Mouse (Mus musculus) left cerebral cortex, postnatal 10 days (tissue): Measurements from ENCODE around the gene Sipa1l1. TPM values are rescaled to one million over a fixed set of nuclear protein-coding genes. Genes with fewer than 3 reads are reported as not detected.

Experiments
- DNase-seq, 2 experiments: peaks; one replicate each; pipeline ENCODE4 v3.0.0; 2021 to 2022; ENCODE audit warnings: low spot score in 2 of 2, mixed read lengths in 1 of 2; ENCODE audit errors: extremely low spot score in 1 of 2
- intact Hi-C: fragments of 180-260 bp; cut with DNase I; formaldehyde crosslinking; loops from one replicate; pipeline ENCODE4 v1.15.1; 2025
- total RNA-seq, 2 experiments: library from RNA; stranded (reverse); gene quantifications; 2 replicates each; pipeline ENCODE4 v1.2.3; 2021

The Sipa1l1 gene
- total RNA-seq, 2 experiments from 2014 or later: 129 to 135 TPM

DNA sequence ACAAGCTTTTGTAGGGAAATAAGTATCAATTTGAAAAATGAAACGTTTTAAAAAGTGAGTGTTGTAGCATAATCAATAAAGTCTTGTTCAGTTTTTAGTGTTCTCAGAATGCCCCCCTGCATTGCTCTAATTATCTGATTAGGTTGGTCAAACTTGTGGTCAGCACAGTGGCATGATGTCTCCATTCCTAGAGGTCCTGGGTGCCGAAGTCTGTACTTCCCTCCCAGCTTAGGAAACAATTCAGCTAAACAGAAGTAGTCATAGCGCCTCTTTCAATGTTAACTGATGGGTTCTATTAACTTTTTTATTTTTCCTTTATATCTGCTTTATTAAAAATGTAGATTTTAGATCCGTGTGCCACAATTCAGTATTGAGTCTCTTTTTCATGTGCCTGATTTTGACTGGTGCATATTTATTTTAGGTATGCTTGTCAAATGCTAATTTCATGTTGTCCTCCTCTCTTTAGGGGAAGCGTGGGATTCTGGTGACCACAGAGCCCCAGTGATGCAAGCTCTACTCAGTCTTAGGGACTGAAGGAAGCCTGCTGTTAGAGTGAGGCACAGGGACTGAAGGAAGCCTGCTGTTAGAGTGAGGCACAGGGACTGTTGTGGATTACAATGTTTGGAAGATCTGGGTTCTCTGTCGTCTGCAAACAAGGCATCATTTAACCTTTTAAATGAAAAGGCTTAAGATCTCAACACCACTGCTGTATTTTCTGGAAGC lies 171.2 kb downstream of the Sipa1l1 start:
- no peak for DNase-seq
- intact Hi-C loops: no loop called here

DNA sequence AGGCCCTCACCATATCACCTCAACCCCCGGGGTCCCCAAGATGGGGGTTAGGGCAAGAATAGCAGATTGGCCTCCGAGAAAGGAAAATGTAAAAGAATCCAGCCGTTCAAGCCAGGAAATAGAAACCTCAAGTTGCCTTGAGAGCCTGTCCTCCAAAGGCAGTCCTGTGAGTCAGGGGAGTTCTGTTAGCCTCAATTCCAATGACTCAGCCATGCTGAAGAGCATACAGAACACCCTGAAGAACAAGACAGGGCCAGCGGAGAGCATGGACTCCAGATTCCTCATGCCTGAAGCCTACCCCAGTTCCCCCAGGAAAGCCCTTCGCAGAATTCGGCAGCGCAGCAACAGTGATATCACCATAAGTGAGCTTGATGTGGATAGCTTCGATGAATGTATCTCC lies 172.1 kb downstream of the Sipa1l1 start:
- intact Hi-C loops: no loop called here
- no peak for DNase-seq

DNA sequence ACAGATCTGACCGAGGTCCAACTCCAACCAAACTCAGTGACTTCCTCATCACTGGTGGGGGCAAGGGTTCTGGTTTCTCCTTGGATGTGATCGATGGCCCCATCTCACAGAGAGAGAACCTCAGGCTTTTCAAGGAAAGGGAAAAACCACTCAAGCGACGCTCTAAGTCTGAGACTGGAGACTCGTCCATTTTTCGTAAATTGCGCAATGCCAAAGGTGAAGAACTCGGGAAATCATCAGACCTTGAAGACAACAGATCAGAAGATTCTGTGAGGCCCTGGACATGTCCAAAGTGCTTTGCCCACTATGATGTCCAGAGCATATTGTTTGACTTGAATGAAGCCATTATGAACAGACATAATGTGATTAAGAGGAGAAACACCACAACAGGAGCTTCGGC lies 172.6 kb downstream of the Sipa1l1 start:
- no peak for DNase-seq
- intact Hi-C loops: no loop called here

DNA sequence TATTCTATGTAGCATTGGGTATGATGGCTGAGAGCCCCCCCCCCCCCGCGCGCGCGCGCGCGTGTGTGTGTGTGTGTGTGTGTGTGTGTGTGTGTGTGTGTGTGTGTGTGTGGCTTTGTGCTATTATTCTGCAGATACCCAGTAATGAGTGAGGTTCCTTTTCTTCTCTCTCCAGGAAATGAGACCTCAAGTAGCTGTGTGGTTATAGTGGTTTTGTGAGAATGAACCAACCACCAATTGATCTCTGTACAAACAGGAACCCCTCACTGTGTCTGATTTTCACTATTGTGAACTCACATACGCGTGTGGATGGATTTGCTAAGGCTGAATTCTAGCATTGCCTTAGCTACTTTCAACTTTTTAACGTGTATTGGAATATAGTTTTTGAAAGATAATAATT lies 181.0 kb downstream of the Sipa1l1 start:
- intact Hi-C loops: no loop called here
- no peak for DNase-seq

DNA sequence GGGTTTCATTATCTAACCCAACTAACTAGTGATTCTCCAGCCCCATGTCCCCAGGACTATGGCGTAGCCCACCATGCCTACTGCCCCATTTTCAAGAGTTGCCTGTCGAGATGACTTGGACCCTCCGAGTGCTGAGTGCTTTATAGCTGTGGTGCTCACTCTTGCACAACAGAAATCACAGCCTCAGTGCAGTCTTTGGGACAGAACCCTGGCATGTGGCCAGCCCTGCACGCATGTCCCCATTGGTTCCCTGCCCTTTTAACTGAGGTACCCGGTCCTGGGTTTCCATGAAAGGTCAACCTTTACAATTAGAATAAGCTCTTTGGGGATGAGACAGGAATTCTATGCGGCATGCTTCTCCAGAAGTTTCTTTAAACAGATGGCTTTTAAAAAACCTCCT lies 181.8 kb downstream of the Sipa1l1 start:
- DNase-seq: no peak
- intact Hi-C loops: no loop called here

DNA sequence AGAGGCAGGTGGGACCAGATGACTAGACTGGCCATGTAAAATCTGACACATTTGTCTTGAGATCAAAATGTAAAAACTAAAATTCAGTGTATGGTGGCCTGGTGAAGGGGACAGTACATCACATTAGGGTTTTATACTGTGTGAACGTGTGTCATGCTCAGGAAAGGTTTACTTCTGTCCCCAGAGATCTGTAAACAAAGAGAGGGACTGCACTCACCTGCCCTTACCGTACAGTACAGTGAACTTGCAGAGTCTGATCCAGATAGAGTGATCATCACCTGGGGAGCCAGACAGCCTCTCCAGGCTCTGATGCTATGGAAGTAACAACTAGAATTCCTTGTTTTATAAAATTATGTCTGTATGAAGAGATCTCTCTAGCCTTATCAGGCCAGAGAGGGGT lies 184.5 kb downstream of the Sipa1l1 start:
- intact Hi-C loops: no loop called here
- no peak for DNase-seq

DNA sequence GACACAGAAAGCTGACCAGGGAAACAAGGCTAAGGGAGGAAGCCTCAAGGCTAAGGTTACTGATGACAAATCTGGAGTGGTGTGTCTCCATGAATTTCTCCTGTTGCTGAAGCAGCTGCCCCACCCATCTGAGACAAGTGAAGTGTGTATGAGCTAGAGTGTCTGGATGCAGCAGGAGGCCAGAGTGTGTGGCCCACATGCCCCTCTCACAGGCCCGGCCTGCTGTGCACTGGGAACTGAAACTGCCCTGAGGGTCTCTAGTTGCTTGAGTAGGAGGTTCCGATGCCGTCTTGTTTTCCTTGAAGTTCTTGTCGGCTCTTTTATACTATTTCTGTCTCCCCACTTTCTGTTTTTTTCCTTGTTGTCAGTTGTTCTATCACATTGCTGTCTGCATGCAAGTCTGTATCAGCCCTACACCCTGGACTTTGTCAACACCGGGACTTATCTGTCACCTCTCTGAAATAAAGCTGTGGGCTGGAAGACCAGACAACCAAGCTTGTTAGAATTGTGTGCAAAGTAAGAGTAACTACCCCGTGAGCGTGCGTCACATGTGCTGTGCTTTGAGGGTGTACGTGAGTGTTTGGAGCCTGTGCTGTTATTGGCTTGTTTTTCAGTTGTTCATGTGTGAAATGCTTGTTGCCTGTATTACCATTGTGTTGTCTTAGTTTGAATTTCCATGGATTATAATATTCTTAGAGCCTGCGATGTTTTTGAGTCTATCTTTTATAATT lies 186.5 kb downstream of the Sipa1l1 start:
- DNase-seq: no peak
- intact Hi-C loops: no loop called here

DNA sequence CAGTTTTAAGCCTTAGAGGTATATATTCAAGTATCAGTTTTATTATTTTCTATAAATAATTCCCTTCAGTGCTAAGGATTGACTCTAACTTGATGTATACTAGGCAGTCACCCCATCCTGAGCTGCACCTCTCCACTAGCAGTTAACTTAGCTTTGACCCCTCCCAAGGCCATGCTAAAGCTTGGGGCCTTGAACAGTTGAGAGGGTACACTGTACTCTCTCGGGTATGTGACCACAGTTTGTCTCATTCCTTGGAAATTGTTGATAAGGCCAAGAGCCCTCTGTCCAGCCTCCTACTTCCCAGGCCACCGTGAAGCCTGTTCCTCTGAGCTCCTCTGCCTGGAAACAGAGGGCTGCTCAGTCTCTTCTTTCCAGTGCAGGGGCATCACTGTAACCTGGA lies 187.4 kb downstream of the Sipa1l1 start:
- intact Hi-C loops: no loop called here
- no peak for DNase-seq

DNA sequence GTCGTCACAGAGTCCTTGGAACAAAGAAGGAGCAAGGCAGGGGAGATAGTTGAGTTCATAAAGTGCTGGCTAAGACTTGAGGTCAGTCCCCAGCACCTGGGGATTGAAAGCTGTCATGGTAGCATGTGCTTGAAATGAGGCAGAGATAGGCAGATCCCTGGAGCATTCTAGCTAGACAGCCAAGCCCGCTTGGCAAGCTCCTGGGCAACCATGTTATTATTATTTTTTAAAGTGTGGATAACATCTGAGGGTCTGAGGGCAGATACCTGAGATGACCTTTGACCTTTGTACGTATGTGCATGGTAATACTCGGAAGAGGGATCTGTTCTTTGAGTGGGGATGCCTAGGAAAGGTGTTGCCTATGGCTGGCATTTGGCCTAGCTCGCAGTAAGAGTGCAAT lies 188.3 kb downstream of the Sipa1l1 start:
- intact Hi-C loops: no loop called here
- no peak for DNase-seq

DNA sequence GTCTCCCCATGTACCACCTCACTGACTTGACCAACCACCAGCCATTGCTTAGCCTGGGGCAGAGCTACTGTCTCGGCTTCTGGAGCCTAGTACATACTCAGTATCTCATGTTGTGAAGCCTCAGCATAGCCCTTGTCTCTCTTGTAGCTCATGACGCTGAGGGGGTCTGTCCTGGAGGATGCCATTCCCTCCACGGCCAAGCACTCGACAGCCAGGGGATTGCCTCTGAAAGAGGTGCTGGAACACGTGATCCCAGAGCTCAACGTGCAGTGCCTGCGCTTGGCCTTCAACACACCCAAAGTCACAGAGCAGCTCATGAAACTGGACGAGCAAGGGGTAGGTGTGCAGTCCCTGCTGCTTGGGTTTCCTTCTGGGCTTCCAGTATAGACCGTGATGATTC lies 193.7 kb downstream of the Sipa1l1 start:
- no peak for DNase-seq
- intact Hi-C loops: no loop called here

DNA sequence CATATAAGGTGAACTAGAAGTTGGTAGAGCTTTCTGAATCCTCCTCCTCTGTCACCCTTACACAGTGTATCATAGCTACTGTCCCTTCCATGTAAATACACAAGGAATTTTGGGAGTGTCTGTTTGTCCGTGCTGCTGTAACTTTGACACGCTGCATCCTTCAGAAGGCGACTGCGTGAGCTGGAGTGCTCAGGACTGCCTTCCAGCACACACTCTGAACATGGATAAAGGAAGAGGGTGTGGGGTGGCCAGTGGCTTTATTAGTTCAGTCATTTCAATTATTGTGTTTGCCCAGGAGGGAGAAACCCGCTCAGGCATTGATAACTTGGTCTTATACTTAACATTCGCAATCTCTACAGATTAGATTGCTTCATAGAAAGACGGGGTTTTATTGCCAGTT lies 195.1 kb downstream of the Sipa1l1 start:
- no peak for DNase-seq
- intact Hi-C loops: no loop called here

DNA sequence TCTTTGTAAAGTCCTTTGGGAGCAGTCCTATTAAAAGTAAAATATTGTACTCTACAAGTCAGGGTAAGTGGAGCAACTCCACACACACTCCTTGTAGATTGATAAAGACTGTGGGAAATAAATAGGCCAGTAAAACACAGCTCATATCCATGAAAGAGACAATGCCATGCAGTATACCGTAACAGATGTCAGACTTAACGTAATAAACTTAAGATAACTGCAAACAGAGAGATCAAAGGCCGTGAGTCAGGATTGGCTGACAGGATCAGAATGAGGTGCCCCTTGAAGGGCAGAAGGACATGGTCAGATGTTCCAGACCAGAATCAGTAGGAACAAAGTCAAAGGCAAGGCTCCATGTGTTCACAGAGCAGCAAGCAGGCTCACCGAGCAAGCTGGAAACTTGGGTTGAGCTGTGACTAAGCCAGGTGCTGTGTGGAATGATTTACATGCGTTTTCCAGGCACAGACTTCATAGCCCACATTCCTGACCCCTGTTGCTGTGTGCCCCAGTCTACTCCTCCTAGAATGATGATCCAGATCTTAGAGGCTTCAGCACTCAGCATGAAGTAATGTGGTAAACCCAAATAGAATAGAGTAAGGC lies 196.3 kb downstream of the Sipa1l1 start:
- DNase-seq: no peak
- intact Hi-C loops: no loop called here

DNA sequence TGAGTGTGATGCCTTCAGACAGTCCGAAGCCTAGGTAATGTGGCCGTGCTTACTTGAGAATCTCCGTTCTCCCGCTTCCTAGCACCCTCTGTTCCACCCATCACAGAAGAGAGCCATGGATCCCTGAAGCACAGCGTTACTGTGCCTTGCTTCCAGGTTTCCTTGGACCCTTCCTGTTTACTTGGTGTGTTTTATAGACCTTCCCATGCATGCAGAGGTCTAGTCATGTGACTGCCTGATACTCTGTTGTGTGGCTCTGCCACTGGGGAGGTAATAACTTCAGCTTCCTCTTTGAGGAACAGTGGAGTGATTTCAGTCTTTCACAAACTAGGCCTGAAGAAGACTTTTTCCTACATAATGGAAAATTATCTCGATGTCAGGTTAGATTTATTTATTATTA lies 197.6 kb downstream of the Sipa1l1 start:
- no peak for DNase-seq
- intact Hi-C loops: no loop called here

DNA sequence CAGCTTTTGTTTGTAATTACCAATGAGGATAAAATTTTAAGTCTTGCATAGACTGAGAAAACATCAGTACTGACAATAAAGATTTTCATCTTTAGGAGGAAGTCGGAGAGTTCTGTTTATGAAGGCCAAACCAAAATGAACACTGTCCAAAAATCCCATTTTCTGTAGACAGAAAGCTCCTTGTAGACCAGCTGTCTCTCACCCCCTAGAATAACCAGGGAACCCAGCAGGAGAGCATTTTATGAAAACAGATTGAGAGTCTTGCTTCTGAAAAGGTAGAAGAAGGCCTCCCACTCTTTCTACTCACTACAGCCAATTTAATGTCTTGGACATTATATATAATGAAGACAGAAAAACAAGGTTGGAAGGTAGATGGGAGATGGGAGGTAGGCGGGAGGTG lies 198.2 kb downstream of the Sipa1l1 start:
- no peak for DNase-seq
- intact Hi-C loops: no loop called here

DNA sequence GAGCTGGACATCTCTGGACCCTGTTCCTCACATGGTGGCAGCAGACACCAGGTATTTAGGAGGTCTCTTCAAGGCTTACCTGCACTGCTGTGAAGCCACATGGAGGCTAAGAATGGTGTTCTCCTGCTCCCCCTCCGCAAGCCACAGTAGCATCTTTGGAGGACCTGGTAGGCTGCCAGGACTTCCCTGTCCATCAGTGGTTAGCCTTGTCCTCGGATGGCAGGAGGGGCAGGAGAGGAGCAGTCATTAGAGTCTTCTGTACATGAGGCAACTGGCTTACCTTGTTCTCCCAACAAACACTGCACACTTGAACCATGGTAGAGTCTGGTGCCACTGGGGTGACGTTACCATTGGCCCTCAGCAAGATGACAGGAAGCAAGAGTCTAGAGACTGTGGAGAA lies 198.9 kb downstream of the Sipa1l1 start:
- intact Hi-C loops: no loop called here
- no peak for DNase-seq

DNA sequence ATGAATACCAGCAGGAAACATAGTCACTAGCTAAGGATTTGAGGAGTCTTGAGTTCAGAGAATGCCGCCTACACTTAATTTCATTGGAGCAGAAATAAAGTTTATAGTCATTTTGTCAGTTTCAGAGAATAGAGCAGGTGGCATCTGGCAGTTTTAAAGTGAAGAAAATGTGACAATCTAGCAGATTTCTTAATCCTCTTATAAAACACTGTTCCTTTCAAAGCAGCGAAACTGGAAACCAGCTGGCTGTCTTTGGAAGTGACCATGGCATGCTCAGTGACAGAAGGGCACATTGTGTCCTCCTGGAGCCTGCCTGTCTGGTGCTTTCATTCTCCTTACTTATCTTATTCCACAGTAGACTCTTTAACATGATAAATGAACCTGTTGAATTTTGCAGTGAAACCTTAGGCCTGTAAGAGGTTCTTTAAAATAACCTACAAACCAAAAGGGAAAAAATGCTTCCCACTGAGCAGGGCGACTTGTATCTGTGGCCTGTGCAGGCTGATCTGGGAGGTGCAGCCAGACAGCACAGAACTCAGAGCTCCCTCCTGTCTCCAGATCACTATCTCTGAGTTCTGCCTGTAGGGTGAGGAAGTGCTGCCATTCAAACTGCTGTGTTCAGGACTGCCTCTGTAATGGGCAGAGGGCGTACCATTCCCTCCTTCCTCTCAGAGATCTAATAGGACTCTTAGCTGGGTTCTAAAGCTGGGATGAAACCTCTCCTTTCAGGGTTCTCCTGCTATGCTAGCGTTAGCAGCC lies 200.5 kb downstream of the Sipa1l1 start:
- no peak for DNase-seq
- intact Hi-C loops: loop anchor here (5.0 kb wide), 1 partner anchor 32 kb away; no protein-coding TSS in a partner anchor

DNA sequence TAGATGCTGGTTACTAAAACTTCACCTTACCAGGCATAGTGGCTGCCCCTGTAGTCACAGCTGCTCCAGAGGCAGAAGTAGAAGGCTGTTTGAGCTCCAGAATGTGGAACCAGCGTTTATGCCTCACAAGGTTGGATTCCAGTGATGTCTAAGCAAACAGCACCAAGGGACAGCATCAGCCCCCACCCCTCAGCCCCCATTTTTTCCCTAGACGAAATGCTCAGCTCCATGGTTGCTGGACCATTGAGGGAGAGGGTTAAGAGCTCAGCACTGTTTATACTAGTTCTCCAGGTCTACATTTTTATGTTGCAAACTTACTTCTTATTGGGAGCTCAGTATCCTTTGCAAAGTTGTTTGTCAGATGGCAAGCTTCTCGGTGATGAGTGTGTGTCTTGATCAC lies 202.1 kb downstream of the Sipa1l1 start:
- intact Hi-C loops: loop anchor here (5.0 kb wide), 1 partner anchor 34 kb away; no protein-coding TSS in a partner anchor
- no peak for DNase-seq

DNA sequence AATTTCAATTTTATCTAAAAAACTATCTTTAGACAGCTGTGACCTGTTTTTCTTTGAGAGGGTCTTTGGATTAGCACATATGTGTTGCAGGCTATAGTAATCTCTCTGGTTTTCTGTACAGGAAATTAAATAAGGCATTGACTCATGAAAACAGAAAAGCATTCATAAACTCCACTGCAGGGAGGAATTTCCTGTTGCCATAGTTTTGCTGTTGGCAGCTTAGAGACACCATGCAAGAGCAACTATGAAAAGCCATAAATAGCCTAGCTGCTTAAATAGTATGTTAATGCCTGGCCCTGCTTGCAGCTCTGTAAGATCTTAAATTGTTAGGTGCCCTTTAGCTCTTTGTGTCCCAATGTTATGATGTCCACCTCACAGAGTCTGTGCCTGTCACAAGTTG lies 204.9 kb downstream of the Sipa1l1 start:
- no peak for DNase-seq
- intact Hi-C loops: loop anchor here (5.0 kb wide), 1 partner anchor 37 kb away; no protein-coding TSS in a partner anchor

DNA sequence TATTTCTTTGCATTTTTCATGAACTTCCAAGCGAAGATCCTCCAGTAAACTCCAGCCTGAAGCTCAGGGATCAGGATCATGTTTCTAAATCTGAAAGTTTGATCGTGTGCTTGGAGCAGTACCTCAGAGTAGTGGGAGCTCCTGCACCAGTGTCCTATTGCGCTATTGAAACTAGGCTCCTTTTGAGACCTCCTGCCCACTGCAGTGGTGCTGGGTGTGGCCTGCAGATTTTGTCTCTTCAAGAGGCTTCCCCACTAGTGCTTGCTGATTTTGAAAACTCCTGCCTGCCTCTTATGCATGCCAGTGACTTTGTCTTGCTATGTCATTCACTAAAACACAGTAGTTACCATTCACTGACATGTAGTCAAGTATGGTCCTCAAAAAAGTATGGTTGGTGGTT lies 213.8 kb downstream of the Sipa1l1 start:
- intact Hi-C loops: loop anchor here (10.0 kb wide), 1 partner anchor 208 kb away; no protein-coding TSS in a partner anchor

More for the DNA sequence above, 213.8 kb downstream of the Sipa1l1 start:
- no peak for DNase-seq
